Mouse (Mus musculus) liver, embryonic 11.5 days (tissue): ENCODE measurements around the gene Ifitm2. TPM values are rescaled to one million over a fixed set of nuclear protein-coding genes. Genes with fewer than 3 reads are reported as not detected.

ENCODE experiments used
- ATAC-seq: fragments of 200-750 bp; cut with Nextera tagmentation; replicated peaks from 2 replicates; pipeline ENCODE4 v1.8.0; 2017; ENCODE audit warnings: moderate number of reproducible peaks, mild to moderate bottlenecking, moderate TSS enrichment, moderate library complexity; ENCODE audit not compliant: low FRiP score
- DNase-seq: peaks from one replicate; pipeline ENCODE4 v3.0.0-alpha.2; 2017; ENCODE audit warnings: low spot score
- H3K27ac ChIP-seq: fragments of 300-500 bp; sonication (generic); 2 replicates; pipeline ENCODE4 v1.5.1; 2014; ENCODE audit warnings: mild to moderate bottlenecking, low read depth, low read length, control low read depth
- H3K27me3 ChIP-seq: fragments of 300-500 bp; sonication (generic); replicated peaks from 2 replicates; pipeline ENCODE4 v1.6.1; 2014; ENCODE audit warnings: low read length, mixed read lengths; ENCODE audit not compliant: control insufficient read depth, insufficient read depth
- H3K36me3 ChIP-seq: fragments of 300-500 bp; sonication (generic); 2 replicates; pipeline ENCODE4 v1.6.1; 2014; ENCODE audit warnings: mild to moderate bottlenecking, low read length, moderate library complexity, mixed read lengths; ENCODE audit not compliant: control insufficient read depth, insufficient read depth
- H3K4me1 ChIP-seq: fragments of 300-500 bp; sonication (generic); replicated peaks from 2 replicates; pipeline ENCODE4 v1.6.1; 2014; ENCODE audit warnings: low read length, mixed read lengths; ENCODE audit not compliant: control insufficient read depth, insufficient read depth
- H3K4me2 ChIP-seq: fragments of 300-500 bp; sonication (generic); 2 replicates; pipeline ENCODE4 v1.6.1; 2014; ENCODE audit warnings: mild to moderate bottlenecking, control low read depth, moderate library complexity
- H3K4me3 ChIP-seq: fragments of 300-500 bp; sonication (generic); 2 replicates; pipeline ENCODE4 v1.5.1; 2014; ENCODE audit warnings: low read depth, low read length, control low read depth
- H3K9ac ChIP-seq: fragments of 300-500 bp; sonication (generic); 2 replicates; pipeline ENCODE4 v1.6.1; 2014; ENCODE audit warnings: low read depth, low read length, control low read depth
- H3K9me3 ChIP-seq: fragments of 300-500 bp; sonication (generic); 2 replicates; pipeline ENCODE4 v1.6.1; 2016; ENCODE audit warnings: low read length, inconsistent platforms, mixed read lengths; ENCODE audit not compliant: control insufficient read depth
- WGBS: fragments of 180-500 bp; shearing (Covaris S2); extraction: QIAGEN DNeasy Blood & Tissue Kit; methylation state at CpG from one replicate; pipeline ENCODE4 v1.1.7; 2014; 5-methylcytosine and 5-hydroxymethylcytosine counted together
- polyA plus RNA-seq: library from polyadenylated mRNA; unstranded; fragments of >200 nt; fragmentation: Nextera tagmentation; extraction: Ambion mirVana; gene quantifications from 2 replicates; pipeline ENCODE4 v1.2.1, GENCODE M21; 2014

Gene Ifitm2
- polyA plus RNA-seq, 1 experiment from 2014 or later, result 500 TPM

DNA sequence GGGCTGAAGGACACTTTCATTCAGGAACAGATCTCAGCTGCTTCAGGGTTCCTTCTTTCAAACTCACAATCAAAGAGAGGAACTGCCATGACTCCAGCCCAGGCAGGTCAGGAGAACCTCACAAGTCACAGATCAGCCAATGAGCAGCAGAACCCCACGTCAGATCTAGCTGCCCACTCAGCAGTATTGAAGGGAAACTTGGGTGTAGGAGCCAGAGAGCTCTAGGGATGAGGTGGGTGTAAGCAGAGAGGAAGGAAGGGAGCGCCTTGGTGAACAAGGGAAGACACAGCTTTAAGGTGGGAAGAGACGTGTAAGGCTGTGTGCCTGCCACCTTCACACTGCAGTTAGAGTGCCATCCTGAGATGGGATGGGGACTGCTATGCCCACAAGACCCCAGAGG is 43.5 kb downstream of the Ifitm2 start:
- 61% methylated on average over 3 of the region's 3 CpGs for WGBS
- no peak overlapping the region for H3K9ac ChIP-seq
- no peaks in the 10 kb centered on the region for H3K9me3 ChIP-seq
- no peak overlapping the region for H3K4me2 ChIP-seq
- H3K27me3 ChIP-seq, result no peaks in the 10 kb centered on the region
- no peak overlapping the region for H3K4me3 ChIP-seq
- DNase-seq (no peak), ATAC-seq (no peak)
- no peaks in the 10 kb centered on the region for H3K36me3 ChIP-seq
- peaks cover 6% of the 10 kb centered on the region for H3K4me1 ChIP-seq
- no peak overlapping the region for H3K27ac ChIP-seq

- Histone ChIP-seq H3K36me3 (no peaks in the 10 kb centered on the region), H3K9me3 (no peaks in the 10 kb centered on the region), H3K27me3 (no peaks in the 10 kb centered on the region), H3K4me1 (peaks cover 6% of the 10 kb centered on the region), H3K9ac (no peak overlapping the region), H3K27ac (peak overlapping the region; percentile 14), H3K4me2 (peak overlapping the region; percentile 76), H3K4me3 (peak overlapping the region; percentile 39)
- ATAC-seq, result peak; percentile 68
- DNase-seq, result peak; percentile 70
- WGBS, result 2% methylated on average over 19 of the region's 19 CpGs
These were observed 47.1 kb downstream of the Ifitm2 start for GRCm38 (mm10) chr7:140908634-140909107.

DNA sequence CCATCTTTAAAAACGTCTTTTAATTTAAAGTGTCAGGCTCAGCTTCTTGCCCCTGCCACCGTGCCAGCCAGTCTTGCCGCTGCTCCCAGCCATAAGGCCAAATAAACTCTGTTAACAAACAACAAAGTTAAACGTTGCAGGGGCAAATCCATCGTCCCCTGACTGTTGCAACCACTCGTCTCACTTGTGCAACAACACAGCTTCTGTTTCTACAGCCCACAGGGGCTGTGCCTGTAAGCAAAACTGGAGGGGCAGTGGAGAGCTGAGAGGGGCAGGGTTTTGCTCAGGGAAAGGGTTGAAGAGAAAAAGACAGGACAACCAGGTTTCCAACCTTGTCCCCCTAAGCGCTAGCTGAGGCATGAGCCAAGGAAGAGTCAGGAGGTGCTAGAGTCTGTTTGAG is 47.6 kb downstream of the Ifitm2 start:
- no peak overlapping the region for H3K4me3 ChIP-seq

GRCm38 (mm10) chr7:140907697-140908096 is 48.1 kb downstream of the Ifitm2 start:
- no peak overlapping the region for H3K4me3 ChIP-seq
- no peak overlapping the region for H3K9ac ChIP-seq
- DNase-seq (no peak), ATAC-seq (no peak)
- WGBS, result 71% methylated on average over 7 of the region's 7 CpGs
- peak overlapping the region; percentile 14 for H3K27ac ChIP-seq
- H3K9me3 ChIP-seq, result no peaks in the 10 kb centered on the region
- peaks cover 6% of the 10 kb centered on the region for H3K4me1 ChIP-seq
- no peak overlapping the region for H3K4me2 ChIP-seq
- H3K36me3 ChIP-seq, result no peaks in the 10 kb centered on the region
- H3K27me3 ChIP-seq, result no peaks in the 10 kb centered on the region

More for the DNA sequence above, 47.6 kb downstream of the Ifitm2 start:
- H3K9ac ChIP-seq, result no peak overlapping the region
- ATAC-seq, result no peak
- no peaks in the 10 kb centered on the region for H3K36me3 ChIP-seq
- no peak for DNase-seq
- no peaks in the 10 kb centered on the region for H3K9me3 ChIP-seq
- 40% methylated on average over 7 of the region's 7 CpGs for WGBS
- H3K27ac ChIP-seq, result peak overlapping the region; percentile 14; the same call in 1 of the 2 replicates
- H3K27me3 ChIP-seq, result no peaks in the 10 kb centered on the region
- peaks cover 6% of the 10 kb centered on the region for H3K4me1 ChIP-seq
- peak overlapping the region; percentile 76 for H3K4me2 ChIP-seq

- 76% methylated on average over 13 of the region's 13 CpGs for WGBS
- H3K9ac ChIP-seq, result no peak overlapping the region
- H3K4me1 ChIP-seq, result peaks cover 6% of the 10 kb centered on the region
- H3K27me3 ChIP-seq, result no peaks in the 10 kb centered on the region
- ATAC-seq (no peak), DNase-seq (no peak)
- no peaks in the 10 kb centered on the region for H3K9me3 ChIP-seq
- H3K4me3 ChIP-seq, result no peak overlapping the region
- no peaks in the 10 kb centered on the region for H3K36me3 ChIP-seq
- no peak overlapping the region for H3K4me2 ChIP-seq
- no peak overlapping the region; the same call in 1 of the 2 replicates for H3K27ac ChIP-seq
These were observed 48.7 kb downstream of the Ifitm2 start for GRCm38 (mm10) chr7:140907131-140907530.

DNA sequence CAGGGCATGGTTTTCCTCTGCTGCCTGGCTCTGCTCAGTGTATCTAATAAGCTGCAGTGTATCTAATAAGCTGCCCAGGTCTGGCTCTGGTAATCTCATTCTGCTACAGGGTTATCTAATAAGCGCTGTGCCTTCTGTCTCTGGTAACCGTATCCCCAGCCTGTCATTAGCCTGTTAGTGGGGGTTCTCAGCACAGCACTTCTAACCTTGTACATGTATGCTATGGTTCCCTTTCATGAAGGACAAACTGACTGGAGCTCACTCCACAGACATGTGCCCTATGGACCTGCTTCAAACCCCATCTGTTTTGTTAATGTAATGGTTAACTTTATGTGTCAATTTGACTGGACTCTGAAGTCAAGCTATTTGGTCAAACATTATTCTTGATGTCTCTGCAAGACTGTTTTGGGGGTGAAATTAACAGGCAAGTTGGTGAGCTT is 50.1 kb downstream of the Ifitm2 start:
- no peak for DNase-seq
- H3K4me2 ChIP-seq, result peak overlapping the region; percentile 42
- WGBS, result 49% methylated on average over 2 of the region's 2 CpGs
- H3K4me1 ChIP-seq, result peaks cover 6% of the 10 kb centered on the region
- no peaks in the 10 kb centered on the region for H3K27me3 ChIP-seq
- H3K36me3 ChIP-seq, result no peaks in the 10 kb centered on the region
- ATAC-seq, result peak; percentile 30
- no peaks in the 10 kb centered on the region for H3K9me3 ChIP-seq
- no peak overlapping the region for H3K4me3 ChIP-seq
- 0 out of 2 replicates have a peak overlapping the region, but pooled peaks have one; percentile 20 for H3K9ac ChIP-seq
- H3K27ac ChIP-seq, result peak overlapping the region; percentile 52

Other genes with a start within 250 kb of the Ifitm2 start
- gene Cyp2e1, start 192.2 kb downstream of the Ifitm2 start, polyA plus RNA-seq, result not detected in 2 replicates
- 0.58 TPM in 1 of 2 replicates, not detected in the other for gene Syce1, start 168.1 kb downstream of the Ifitm2 start, polyA plus RNA-seq
- 0.63 and 0.96 TPM in 2 replicates for gene Zfp941, start 133.8 kb downstream of the Ifitm2 start, polyA plus RNA-seq
- gene Urah, start 121.0 kb downstream of the Ifitm2 start, polyA plus RNA-seq, result 2.7 and 3.7 TPM in 2 replicates
- not detected in 2 replicates for gene Scgb1c1, start 110.4 kb downstream of the Ifitm2 start, polyA plus RNA-seq
- gene Odf3, start 108.2 kb downstream of the Ifitm2 start, polyA plus RNA-seq, result not detected in 2 replicates
- not detected in 2 replicates for gene Gm45785, start 99.7 kb downstream of the Ifitm2 start, polyA plus RNA-seq
- gene Ric8a, start 99.0 kb downstream of the Ifitm2 start, polyA plus RNA-seq, result 44.3 and 45.4 TPM in 2 replicates
- gene Bet1l, start 98.4 kb downstream of the Ifitm2 start, polyA plus RNA-seq, result 21.5 and 25.1 TPM in 2 replicates
- gene Psmd13, start 74.0 kb downstream of the Ifitm2 start, polyA plus RNA-seq, result 162 and 183 TPM in 2 replicates
- 19.9 and 24.5 TPM in 2 replicates for gene Sirt3, start 73.7 kb downstream of the Ifitm2 start, polyA plus RNA-seq
- 0.97 TPM in 1 of 2 replicates, not detected in the other for gene Cox8b, start 55.5 kb downstream of the Ifitm2 start, polyA plus RNA-seq
- gene Nlrp6, start 35.1 kb downstream of the Ifitm2 start, polyA plus RNA-seq, result 1.3 and 1.9 TPM in 2 replicates
- 13.1 and 13.2 TPM in 2 replicates for gene Pgghg, start 14.6 kb downstream of the Ifitm2 start, polyA plus RNA-seq
- gene Ifitm5, start 5.7 kb downstream of the Ifitm2 start, polyA plus RNA-seq, result 0.58 and 0.60 TPM in 2 replicates
- gene Gm45717, start 50 bp downstream of the Ifitm2 start, polyA plus RNA-seq, result not detected in 2 replicates
- gene Ifitm1, start 11.2 kb upstream of the Ifitm2 start, polyA plus RNA-seq, result 32.7 and 33.5 TPM in 2 replicates
- 45.0 and 47.5 TPM in 2 replicates for gene Ifitm3, start 54.8 kb upstream of the Ifitm2 start, polyA plus RNA-seq
- 0.90 and 0.97 TPM in 2 replicates for gene Ifitm6, start 61.9 kb upstream of the Ifitm2 start, polyA plus RNA-seq
- not detected in 2 replicates for gene Gm17387, start 73.1 kb upstream of the Ifitm2 start, polyA plus RNA-seq
- 3.4 and 4.7 TPM in 2 replicates for gene B4galnt4, start 105.1 kb upstream of the Ifitm2 start, polyA plus RNA-seq
- gene Pkp3, start 122.2 kb upstream of the Ifitm2 start, polyA plus RNA-seq, result 1.9 and 2.7 TPM in 2 replicates
- 21.4 and 23.5 TPM in 2 replicates for gene Sigirr, start 144.6 kb upstream of the Ifitm2 start, polyA plus RNA-seq
- gene Ano9, start 161.8 kb upstream of the Ifitm2 start, polyA plus RNA-seq, result 0.09 and 0.41 TPM in 2 replicates
- gene Ptdss2, start 166.4 kb upstream of the Ifitm2 start, polyA plus RNA-seq, result 134 and 147 TPM in 2 replicates
- 91.2 and 93.7 TPM in 2 replicates for gene Rnh1, start 216.9 kb upstream of the Ifitm2 start, polyA plus RNA-seq
- gene Hras, start 238.0 kb upstream of the Ifitm2 start, polyA plus RNA-seq, result 112 and 118 TPM in 2 replicates
- 20.8 and 20.9 TPM in 2 replicates for gene Lrrc56, start 238.2 kb upstream of the Ifitm2 start, polyA plus RNA-seq